Mouse (Mus musculus) kidney, embryonic 16.5 days (tissue): ENCODE data around the gene Glyctk. TPM values are rescaled to one million over a fixed set of nuclear protein-coding genes. Genes with fewer than 3 reads are reported as not detected.

Experiments used
- ATAC-seq: fragments of 200-750 bp; cut with Nextera tagmentation; 2 replicates; pipeline ENCODE4 v1.8.0; 2017; ENCODE audit warnings: moderate TSS enrichment; ENCODE audit not compliant: low FRiP score, low TSS enrichment
- H3K27ac ChIP-seq: fragments of 300-500 bp; sonication (generic); 2 replicates; pipeline ENCODE4 v1.5.1; 2014; ENCODE audit warnings: low read length
- H3K27me3 ChIP-seq: fragments of 300-500 bp; sonication (generic); 2 replicates; pipeline ENCODE4 v1.6.1; 2014; ENCODE audit warnings: low read length, control low read depth, mixed read lengths; ENCODE audit not compliant: insufficient read depth
- H3K36me3 ChIP-seq: fragments of 300-500 bp; sonication (generic); 2 replicates; pipeline ENCODE4 v1.6.1; 2014; ENCODE audit warnings: low read length, control low read depth, mixed read lengths; ENCODE audit not compliant: insufficient read depth
- H3K4me1 ChIP-seq: fragments of 300-500 bp; sonication (generic); 2 replicates; pipeline ENCODE4 v1.6.1; 2014; ENCODE audit warnings: low read length, control low read depth, mixed read lengths; ENCODE audit not compliant: insufficient read depth
- H3K4me2 ChIP-seq: fragments of 300-500 bp; sonication (generic); replicated peaks from 2 replicates; pipeline ENCODE4 v1.6.1; 2014; ENCODE audit warnings: low read depth, low read length
- H3K4me3 ChIP-seq: fragments of 300-500 bp; sonication (generic); 2 replicates; pipeline ENCODE4 v1.5.1; 2014; ENCODE audit warnings: mild to moderate bottlenecking, low read length
- H3K9ac ChIP-seq: fragments of 300-500 bp; sonication (generic); replicated peaks from 2 replicates; pipeline ENCODE4 v1.6.1; 2014; ENCODE audit warnings: low read length
- H3K9me3 ChIP-seq: fragments of 300-500 bp; sonication (generic); 2 replicates; pipeline ENCODE4 v1.6.1; 2016; ENCODE audit warnings: low read length, control low read depth
- WGBS: fragments of 180-500 bp; shearing (Covaris S2); extraction: QIAGEN DNeasy Blood & Tissue Kit; methylation state at CpG from one replicate; pipeline ENCODE4 v1.1.7; 2014; 5-methylcytosine and 5-hydroxymethylcytosine counted together
- polyA plus RNA-seq: library from polyadenylated mRNA; unstranded; fragments of >200 nt; fragmentation: Nextera tagmentation; extraction: Ambion mirVana; gene quantifications from 2 replicates; pipeline ENCODE4 v1.2.1, GENCODE M21; 2015

Gene Glyctk
- polyA plus RNA-seq, 1 experiment from 2014 or later, result 17.1 TPM

GRCm38 (mm10) chr9:106197732-106198131 is 39.8 kb upstream of the Glyctk start:
- Histone ChIP-seq H3K4me2 (no peak overlapping the region), H3K9ac (no peak overlapping the region), H3K36me3 (peaks cover 16% of the 10 kb centered on the region), H3K4me3 (no peak overlapping the region), H3K27me3 (no peaks in the 10 kb centered on the region), H3K27ac (no peak overlapping the region), H3K9me3 (no peaks in the 10 kb centered on the region), H3K4me1 (peaks cover 26% of the 10 kb centered on the region)
- 87% methylated on average over 9 of the region's 9 CpGs for WGBS
- no peak for ATAC-seq

GRCm38 (mm10) chr9:106197081-106197713 is 39.3 kb upstream of the Glyctk start:
- no peaks in the 10 kb centered on the region for H3K9me3 ChIP-seq
- H3K4me2 ChIP-seq, result no peak overlapping the region
- no peaks in the 10 kb centered on the region for H3K27me3 ChIP-seq
- no peak overlapping the region for H3K9ac ChIP-seq
- H3K27ac ChIP-seq, result no peak overlapping the region
- peaks cover 24% of the 10 kb centered on the region for H3K4me1 ChIP-seq
- no peak for ATAC-seq
- H3K36me3 ChIP-seq, result peaks cover 18% of the 10 kb centered on the region
- whole genome bisulfite sequencing, result 82% methylated on average over 3 of the region's 3 CpGs
- no peak overlapping the region for H3K4me3 ChIP-seq

GRCm38 (mm10) chr9:106195693-106196092 is 37.8 kb upstream of the Glyctk start:
- H3K4me1 ChIP-seq, result peaks cover 21% of the 10 kb centered on the region
- no peak overlapping the region for H3K27ac ChIP-seq
- 87% methylated on average over 8 of the region's 8 CpGs for WGBS
- no peak for ATAC-seq
- no peaks in the 10 kb centered on the region for H3K9me3 ChIP-seq
- no peak overlapping the region for H3K4me2 ChIP-seq
- no peaks in the 10 kb centered on the region for H3K27me3 ChIP-seq
- H3K36me3 ChIP-seq, result peaks cover 31% of the 10 kb centered on the region
- no peak overlapping the region for H3K9ac ChIP-seq
- H3K4me3 ChIP-seq, result no peak overlapping the region

- no peak overlapping the region for H3K27ac ChIP-seq
- H3K9ac ChIP-seq, result no peak overlapping the region
- no peak for ATAC-seq
- H3K27me3 ChIP-seq, result no peaks in the 10 kb centered on the region
- no peaks in the 10 kb centered on the region for H3K9me3 ChIP-seq
- peaks cover 11% of the 10 kb centered on the region for H3K4me1 ChIP-seq
- H3K4me2 ChIP-seq, result no peak overlapping the region
- 89% methylated on average over 8 of the region's 8 CpGs for WGBS
- H3K36me3 ChIP-seq, result peaks cover 46% of the 10 kb centered on the region
- no peak overlapping the region for H3K4me3 ChIP-seq
These were observed 36.2 kb upstream of the Glyctk start for GRCm38 (mm10) chr9:106193930-106194807.

- Histone ChIP-seq H3K4me3 (no peak overlapping the region), H3K27ac (no peak overlapping the region), H3K36me3 (peaks cover 58% of the 10 kb centered on the region), H3K4me2 (no peak overlapping the region), H3K27me3 (no peaks in the 10 kb centered on the region), H3K4me1 (peaks cover 5% of the 10 kb centered on the region), H3K9ac (no peak overlapping the region), H3K9me3 (no peaks in the 10 kb centered on the region)
- 96% methylated on average over 1 of the region's 1 CpGs for whole genome bisulfite sequencing
- ATAC-seq, result no peak
These were observed 35.1 kb upstream of the Glyctk start for GRCm38 (mm10) chr9:106192998-106193397.

- Histone ChIP-seq H3K4me2 (no peak overlapping the region), H3K9me3 (no peaks in the 10 kb centered on the region), H3K36me3 (peaks cover 67% of the 10 kb centered on the region), H3K4me3 (no peak overlapping the region), H3K9ac (no peak overlapping the region), H3K4me1 (no peaks in the 10 kb centered on the region), H3K27ac (no peak overlapping the region), H3K27me3 (no peaks in the 10 kb centered on the region)
- 85% methylated on average over 8 of the region's 8 CpGs for WGBS
- ATAC-seq, result no peak
These were observed 34.1 kb upstream of the Glyctk start for GRCm38 (mm10) chr9:106192024-106192423.

- peaks cover 69% of the 10 kb centered on the region for H3K36me3 ChIP-seq
- H3K4me1 ChIP-seq, result no peaks in the 10 kb centered on the region
- no peak for ATAC-seq
- no peaks in the 10 kb centered on the region for H3K9me3 ChIP-seq
- no peak overlapping the region for H3K9ac ChIP-seq
- no peak overlapping the region for H3K27ac ChIP-seq
- H3K4me2 ChIP-seq, result no peak overlapping the region
- no peaks in the 10 kb centered on the region for H3K27me3 ChIP-seq
- no peak overlapping the region for H3K4me3 ChIP-seq
- 91% methylated on average over 1 of the region's 1 CpGs for WGBS
These were observed 33.4 kb upstream of the Glyctk start for GRCm38 (mm10) chr9:106191355-106191754.

GRCm38 (mm10) chr9:106183996-106184395 is 26.1 kb upstream of the Glyctk start:
- WGBS, result 85% methylated on average over 5 of the region's 5 CpGs
- H3K9ac ChIP-seq, result no peak overlapping the region
- no peak for ATAC-seq

GRCm38 (mm10) chr9:106182146-106182545 is 24.2 kb upstream of the Glyctk start:
- Histone ChIP-seq H3K4me3 (no peak overlapping the region), H3K9ac (no peak overlapping the region), H3K9me3 (no peaks in the 10 kb centered on the region), H3K36me3 (peaks cover 75% of the 10 kb centered on the region), H3K27ac (no peak overlapping the region), H3K27me3 (no peaks in the 10 kb centered on the region), H3K4me2 (no peak overlapping the region), H3K4me1 (no peaks in the 10 kb centered on the region)
- ATAC-seq, result no peak
- WGBS, result 90% methylated on average over 4 of the region's 4 CpGs

More at GRCm38 (mm10) chr9:106183996-106184395, 26.1 kb upstream of the Glyctk start:
- H3K36me3 ChIP-seq, result peaks cover 81% of the 10 kb centered on the region
- no peaks in the 10 kb centered on the region for H3K27me3 ChIP-seq
- H3K4me1 ChIP-seq, result no peaks in the 10 kb centered on the region
- no peak overlapping the region for H3K4me3 ChIP-seq
- H3K27ac ChIP-seq, result no peak overlapping the region
- no peak overlapping the region for H3K4me2 ChIP-seq
- no peaks in the 10 kb centered on the region for H3K9me3 ChIP-seq

GRCm38 (mm10) chr9:106179964-106180363 is 22.0 kb upstream of the Glyctk start:
- H3K4me2 ChIP-seq, result no peak overlapping the region
- ATAC-seq, result no peak
- H3K27me3 ChIP-seq, result no peaks in the 10 kb centered on the region
- 94% methylated on average over 3 of the region's 3 CpGs for WGBS
- peaks cover 16% of the 10 kb centered on the region for H3K4me1 ChIP-seq
- H3K4me3 ChIP-seq, result no peak overlapping the region
- no peak overlapping the region for H3K9ac ChIP-seq
- H3K9me3 ChIP-seq, result no peaks in the 10 kb centered on the region
- H3K36me3 ChIP-seq, result peaks cover 63% of the 10 kb centered on the region
- H3K27ac ChIP-seq, result no peak overlapping the region
